Mouse (Mus musculus) gastrocnemius, postnatal 14 days (tissue): ENCODE data around the gene Tpte. TPM values are rescaled to one million over a fixed set of nuclear protein-coding genes. Genes with fewer than 3 reads are reported as not detected.

Experiments
- total RNA-seq, 2 experiments: library from RNA; stranded (reverse); gene quantifications; 2 replicates each; pipeline ENCODE4 v1.2.3; 2021

Gene Tpte
- total RNA-seq, 2 experiments from 2014 or later: not detected

Other genes with a start within 250 kb of the Tpte start
- under 1 TPM; 0.04 to 0.06 TPM for gene Atp7b, start 223.1 kb upstream of the Tpte start, total RNA-seq
- 1 to 10 TPM; 6.0 to 6.2 TPM for gene Alg11, start 222.7 kb upstream of the Tpte start, total RNA-seq
- not detected for gene Nek5, start 158.4 kb upstream of the Tpte start, total RNA-seq
- gene Nek3, start 117.0 kb upstream of the Tpte start, total RNA-seq: 1 to 10 TPM; 2.5 to 3.6 TPM
- 1 to 10 TPM; 2.9 to 3.2 TPM for gene Ckap2, start 97.6 kb upstream of the Tpte start, total RNA-seq
- gene Vps36, start 90.6 kb upstream of the Tpte start, total RNA-seq: 10 to 100 TPM; 27.3 to 27.4 TPM
- 1 to 10 TPM; 4.1 to 4.2 TPM for gene Thsd1, start 56.1 kb upstream of the Tpte start, total RNA-seq
- gene Slc25a15, start 115.2 kb downstream of the Tpte start, total RNA-seq: 10 to 100 TPM; 11.0 to 11.6 TPM
- gene Mrps31, start 127.9 kb downstream of the Tpte start, total RNA-seq: 10 to 100 TPM; 35.9 to 39.3 TPM